Mouse (Mus musculus): ENCODE measurements around the gene Sept6.

DNA sequence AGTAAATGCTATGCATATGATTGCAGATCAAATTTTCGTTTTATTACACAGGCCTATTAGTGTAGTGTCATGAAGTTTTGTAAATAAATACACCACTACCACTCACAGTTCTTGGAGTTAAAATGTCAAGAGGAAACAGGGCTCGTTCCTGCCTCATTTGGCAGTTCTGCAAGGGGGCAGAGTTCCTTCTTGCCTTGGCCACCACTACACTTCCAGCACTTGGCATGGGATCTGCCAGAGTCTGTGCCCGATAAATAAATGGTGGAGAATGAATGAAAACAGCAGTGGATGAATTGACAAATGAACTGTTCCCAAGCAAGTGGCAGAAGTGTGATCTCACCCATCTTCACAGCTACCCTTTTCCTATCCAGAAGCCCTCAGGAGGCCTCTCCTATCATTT lies 6.6 kb downstream of the Sept6 start:
- no peak for TF ChIP-seq TAL1 (conservative IDR thresholded peaks at IDR 0.05; ENCODE audit: low read depth, low read length)
- no peak for TF ChIP-seq CTCF (IDR thresholded peaks at IDR 0.05; ENCODE audit: low read depth, low read length)
